Mouse (Mus musculus) stomach, embryonic 16.5 days (tissue): ENCODE measurements around the gene Galnt9. TPM values are rescaled to one million over a fixed set of nuclear protein-coding genes. Genes with fewer than 3 reads are reported as not detected.
A peak's percentile ranks its signal among the peaks of the same experiment; 100 is the strongest.

Experiments used
- microRNA-seq: library from miRNA; unstranded; fragments of <30 nt; microRNA quantifications from one replicate; pipeline ENCODE4, GENCODE M21; 2016
- polyA plus RNA-seq: library from polyadenylated mRNA; unstranded; fragments of >200 nt; fragmentation: Nextera tagmentation; extraction: Ambion mirVana; gene quantifications from 2 replicates; pipeline ENCODE4 v1.2.1, GENCODE M21; 2015

The Galnt9 gene
- polyA plus RNA-seq, 1 experiment from 2014 or later = 0.59 TPM

Small RNAs within 50 kb of the gene (microRNA-seq; reads per million reads assigned to microRNA genes)
- gene Mir7026 = 2.3 reads per million, percentile 11 among the genes with 10 or more reads in this experiment

Other genes with a start within 250 kb of the Galnt9 start
- gene P2rx2, start 201.1 kb upstream of the Galnt9 start, polyA plus RNA-seq = 0.72 TPM in 2 replicates
- gene Lrcol1, start 199.6 kb upstream of the Galnt9 start, polyA plus RNA-seq = not detected in 2 replicates
- 4.9 and 5.5 TPM in 2 replicates for gene Fbrsl1, start 95.9 kb upstream of the Galnt9 start, polyA plus RNA-seq
- gene Noc4l, start 109.1 kb downstream of the Galnt9 start, polyA plus RNA-seq = 47.2 and 48.5 TPM in 2 replicates
- gene Ddx51, start 109.1 kb downstream of the Galnt9 start, polyA plus RNA-seq = 15.1 and 16.1 TPM in 2 replicates
- gene Ep400, start 226.4 kb downstream of the Galnt9 start, polyA plus RNA-seq = 30.8 and 42.4 TPM in 2 replicates
- gene Pus1, start 236.3 kb downstream of the Galnt9 start, polyA plus RNA-seq = 37.8 and 38.3 TPM in 2 replicates